Mouse (Mus musculus): ENCODE data around the gene Tff3.

- TF ChIP-seq CTCF (conservative IDR thresholded peaks at IDR 0.05; ENCODE audit: insufficient read depth, insufficient read length, low read depth, low read length) (no peak), POLR2A (IDR thresholded peaks at IDR 0.05; ENCODE audit: low read depth, low read length) (no peak)
Observed at GRCm38 (mm10) chr17:31152512-31152911, 23.1 kb upstream of the Tff3 start.
